Mouse (Mus musculus) liver, adult 2 months (tissue): ENCODE measurements at regions not wholly inside any gene's neighbourhood (a gene's known extent, or its start where the extent isn't known, plus 50 kb on each side); places are given as distances from the start of the nearest gene placed in this dataset.

ENCODE experiments used
- CTCF ChIP-seq: fragments of 200-500 bp; IDR thresholded peaks from 2 replicates; pipeline ENCODE4 v1.5.1; 2011; ENCODE audit warnings: low read depth, low read length, control low read depth
- POLR2A ChIP-seq: fragments of 200-500 bp; IDR thresholded peaks from 2 replicates; pipeline ENCODE4 v1.6.1; 2011; ENCODE audit warnings: low read length, control low read depth; ENCODE audit not compliant: insufficient read depth; ENCODE audit errors: extremely low read depth

GRCm38 (mm10) chr15:93763047-93763446 is 167.4 kb upstream of the Prickle1 start:
- TF ChIP-seq POLR2A, result no peak
- no peak for TF ChIP-seq CTCF
